ENCODE assay signal across 11 mouse cellular contexts in genomic region chr17:74424401-74425005, GRCm38 (mm10). TPM values are rescaled to one million over a fixed set of nuclear protein-coding genes. Genes with fewer than 3 reads are reported as not detected.
DNase-seq lines count a peak whose midpoint lies in the region; ATAC-seq lines count a peak whose summit lies in the region.
"Had no signal": no experiment of that assay in that cellular context is flagged by ENCODE, and none has a peak within 500 bp of the region (broad histone marks: within the 10 kb centered on the region; RNA-seq: fewer than 3 reads in every experiment).

No protein-coding gene starts in this region.

- H3K27me3 ChIP-seq in midbrain, embryonic 14.5 days (ENCODE audit: control insufficient read depth, insufficient read depth, low read length): no peaks in the 10 kb centered on the region
- H3K27me3 ChIP-seq in midbrain, embryonic 11.5 days (ENCODE audit: control insufficient read depth, insufficient read depth, low read length): no peaks in the 10 kb centered on the region
- H3K27me3 ChIP-seq in neural tube, embryonic 13.5 days: no peaks in the 10 kb centered on the region
- H3K27me3 ChIP-seq: lung, embryonic 15.5 days had no signal

- H3K9me3 ChIP-seq in midbrain, embryonic 14.5 days (ENCODE audit: control insufficient read depth, low read length): no peaks in the 10 kb centered on the region
- no peaks in the 10 kb centered on the region for H3K9me3 ChIP-seq in midbrain, embryonic 11.5 days (ENCODE audit: control insufficient read depth, low read length)
- H3K9me3 ChIP-seq in neural tube, embryonic 13.5 days: no peaks in the 10 kb centered on the region
- H3K9me3 ChIP-seq: lung, embryonic 15.5 days had no signal

- no peak; the same call in 1 of the 2 replicates for ATAC-seq in midbrain, embryonic 14.5 days (ENCODE audit: low FRiP score, low TSS enrichment)
- no peak for ATAC-seq in midbrain, embryonic 11.5 days (ENCODE audit: low FRiP score)
- ATAC-seq in neural tube, embryonic 13.5 days (ENCODE audit: low read depth): peak; percentile 95

- H3K4me1 ChIP-seq in midbrain, embryonic 14.5 days (ENCODE audit: control insufficient read depth, insufficient read depth, low read length): no peaks in the 10 kb centered on the region
- no peaks in the 10 kb centered on the region for H3K4me1 ChIP-seq in midbrain, embryonic 11.5 days (ENCODE audit: control insufficient read depth, insufficient read depth, low read length)
- no peaks in the 10 kb centered on the region for H3K4me1 ChIP-seq in neural tube, embryonic 13.5 days (replicated peaks)
- H3K4me1 ChIP-seq: lung, embryonic 15.5 days had no signal

- H3K4me3 ChIP-seq in midbrain, embryonic 14.5 days (replicated peaks; ENCODE audit: low read depth, low read length): no peak overlapping the region
- H3K4me3 ChIP-seq in midbrain, embryonic 11.5 days (ENCODE audit: low read depth, low read length): no peak overlapping the region
- no peak overlapping the region for H3K4me3 ChIP-seq in neural tube, embryonic 13.5 days
- H3K4me3 ChIP-seq: lung, embryonic 15.5 days had no signal

- peaks cover 55% of the 10 kb centered on the region for H3K36me3 ChIP-seq in midbrain, embryonic 14.5 days (ENCODE audit: control insufficient read depth, insufficient read depth, low read length)
- H3K36me3 ChIP-seq in midbrain, embryonic 11.5 days (ENCODE audit: control insufficient read depth, insufficient read depth, low read length): peaks cover 7% of the 10 kb centered on the region
- H3K36me3 ChIP-seq in neural tube, embryonic 13.5 days: peaks cover 74% of the 10 kb centered on the region

- no peak overlapping the region for H3K4me2 ChIP-seq in midbrain, embryonic 14.5 days (ENCODE audit: low read length)
- H3K4me2 ChIP-seq in midbrain, embryonic 11.5 days: no peak overlapping the region
- no peak overlapping the region for H3K4me2 ChIP-seq in neural tube, embryonic 13.5 days
- H3K4me2 ChIP-seq: lung, embryonic 15.5 days had no signal

- peak; percentile 7 for DNase-seq in gastrocnemius, adult 18-20 months (ENCODE audit: low spot score)
- DNase-seq in gastrocnemius, postnatal 4 days (ENCODE audit: low spot score in 2 of 2): no peak
- DNase-seq in midbrain, embryonic 14.5 days: peak; percentile 60
- DNase-seq in midbrain, embryonic 11.5 days (ENCODE audit: low spot score, missing footprints): no peak
- peak; percentile 36 for DNase-seq in heart, postnatal 4 days
- DNase-seq in thymus, postnatal 14 days: no peak
- no peak for DNase-seq in thymus, adult 18-20 months
- DNase-seq: gastrocnemius, postnatal 25 days; kidney, adult 18-20 months had no signal

- 54% methylated on average over 12 of the region's 12 CpGs for WGBS in midbrain, embryonic 14.5 days
- WGBS in midbrain, embryonic 11.5 days: 60% methylated on average over 12 of the region's 12 CpGs
- 77% methylated on average over 12 of the region's 12 CpGs for WGBS in neural tube, embryonic 13.5 days

- H3K27ac ChIP-seq in midbrain, embryonic 14.5 days (replicated peaks; ENCODE audit: low read depth, low read length): no peak overlapping the region
- no peak overlapping the region for H3K27ac ChIP-seq in midbrain, embryonic 11.5 days (ENCODE audit: low read depth, low read length)
- H3K27ac ChIP-seq in neural tube, embryonic 13.5 days (replicated peaks): 0 out of 2 replicates have a peak overlapping the region, but pooled peaks have one; percentile 14
- H3K27ac ChIP-seq: lung, embryonic 15.5 days had no signal

- H3K9ac ChIP-seq in midbrain, embryonic 14.5 days (replicated peaks; ENCODE audit: low read length): no peak overlapping the region
- H3K9ac ChIP-seq in midbrain, embryonic 11.5 days (ENCODE audit: low read length): no peak overlapping the region
- no peak overlapping the region for H3K9ac ChIP-seq in neural tube, embryonic 13.5 days
- H3K9ac ChIP-seq: lung, embryonic 15.5 days had no signal

RNA-seq across cellular contexts. Expression of gene Slc30a6, which starts 29.1 kb away (rescaled TPM):
- 1 to 10 TPM; 5.8 to 6.0 TPM for total RNA-seq in gastrocnemius, adult 18-20 months (2021)
- total RNA-seq in gastrocnemius, postnatal 4 days (2021): 10 to 100 TPM; 10.7 to 13.7 TPM
- 28.4 and 34.6 TPM in 2 replicates for polyA plus RNA-seq in midbrain, embryonic 14.5 days (2014; fragmentation: Nextera tagmentation; extraction: Ambion mirVana)
- polyA plus RNA-seq in midbrain, embryonic 11.5 days (2014; fragmentation: Nextera tagmentation; extraction: Ambion mirVana): 28.1 and 30.2 TPM in 2 replicates
- total RNA-seq in heart, postnatal 4 days (2021): 10 to 100 TPM; 11.5 to 12.0 TPM
- polyA plus RNA-seq in neural tube, embryonic 13.5 days (2015; fragmentation: Nextera tagmentation; extraction: Ambion mirVana): 31.2 and 32.8 TPM in 2 replicates

RNA-seq across cellular contexts. Expression of gene Nlrc4, which starts 34.4 kb away (rescaled TPM):
- total RNA-seq in gastrocnemius, adult 18-20 months (2021): under 1 TPM in 1 of 2 experiments, not detected in 1; 0.09 TPM
- under 1 TPM; 0.39 to 0.54 TPM for total RNA-seq in gastrocnemius, postnatal 4 days (2021)
- polyA plus RNA-seq in midbrain, embryonic 14.5 days (2014; fragmentation: Nextera tagmentation; extraction: Ambion mirVana): 0.28 and 0.34 TPM in 2 replicates
- 0.21 and 0.22 TPM in 2 replicates for polyA plus RNA-seq in midbrain, embryonic 11.5 days (2014; fragmentation: Nextera tagmentation; extraction: Ambion mirVana)
- total RNA-seq in heart, postnatal 4 days (2021): under 1 TPM; 0.11 to 0.19 TPM
- 0.33 and 0.44 TPM in 2 replicates for polyA plus RNA-seq in neural tube, embryonic 13.5 days (2015; fragmentation: Nextera tagmentation; extraction: Ambion mirVana)

Comparison
In these comparisons a context has a peak if more than half of its experiments do, and no peak if none do; other contexts are left out.
1. DNase-seq: peak in gastrocnemius, adult 18-20 months (single experiment), midbrain, embryonic 14.5 days (single experiment) and heart, postnatal 4 days (single experiment); none in gastrocnemius, postnatal 4 days (0 of 2), midbrain, embryonic 11.5 days (single experiment), thymus, postnatal 14 days (single experiment) and thymus, adult 18-20 months (0 of 2).